Mouse (Mus musculus) MN1 (cell line): Measurements from ENCODE around the gene Pax6.

ENCODE experiments used
- DNase-seq: peaks from one replicate; pipeline ENCODE4 v3.0.0-alpha.2; 2016; ENCODE audit warnings: low spot score

Gene Pax6

GRCm38 (mm10) chr2:105668271-105669270 is at the start of gene Pax6:
Gene Pax6, plus strand, starts transcription at chr2:105668900.
- no peak for DNase-seq

- DNase-seq, result no peak
These were observed 19.8 kb upstream of the Pax6 start for GRCm38 (mm10) chr2:105648933-105649332.

GRCm38 (mm10) chr2:105656456-105656855 is 12.2 kb upstream of the Pax6 start:
- DNase-seq, result no peak

- DNase-seq, result no peak
These were observed 9.3 kb upstream of the Pax6 start for GRCm38 (mm10) chr2:105659350-105659749.

GRCm38 (mm10) chr2:105659926-105660873 is 8.5 kb upstream of the Pax6 start:
- DNase-seq, result no peak

GRCm38 (mm10) chr2:105660874-105661622 is 7.7 kb upstream of the Pax6 start:
- no peak for DNase-seq

- no peak for DNase-seq
These were observed 7.1 kb upstream of the Pax6 start for GRCm38 (mm10) chr2:105661623-105662066.

GRCm38 (mm10) chr2:105662121-105662520 is 6.6 kb upstream of the Pax6 start:
- no peak for DNase-seq

GRCm38 (mm10) chr2:105662606-105663005 is 6.1 kb upstream of the Pax6 start:
- DNase-seq, result no peak

GRCm38 (mm10) chr2:105663101-105663511 is 5.6 kb upstream of the Pax6 start:
- no peak for DNase-seq

GRCm38 (mm10) chr2:105664996-105665395 is 3.7 kb upstream of the Pax6 start:
- no peak for DNase-seq

GRCm38 (mm10) chr2:105665491-105666250 is 3.0 kb upstream of the Pax6 start:
- no peak for DNase-seq

GRCm38 (mm10) chr2:105666331-105666730 is 2.4 kb upstream of the Pax6 start:
- no peak for DNase-seq

- DNase-seq, result no peak
These were observed 1.7 kb upstream of the Pax6 start for GRCm38 (mm10) chr2:105666763-105667625.

- DNase-seq, result no peak
These were observed 1.1 kb upstream of the Pax6 start for GRCm38 (mm10) chr2:105667626-105667950.

- DNase-seq, result no peak
These were observed 716 bp downstream of the Pax6 start for GRCm38 (mm10) chr2:105669371-105669861.

- DNase-seq, result no peak
These were observed 1.4 kb downstream of the Pax6 start for GRCm38 (mm10) chr2:105669881-105670730.

GRCm38 (mm10) chr2:105670731-105671095 is 2.0 kb downstream of the Pax6 start:
- no peak for DNase-seq
